Mouse (Mus musculus) retina, embryonic 14.5 days (tissue): Measurements from ENCODE around the gene Nrxn3.
A peak's percentile ranks its signal among the peaks of the same experiment; 100 is the strongest.

Experiments used
- DNase-seq: peaks from one replicate; pipeline ENCODE4 v3.0.0-alpha.2; 2015; ENCODE audit warnings: low spot score

The Nrxn3 gene

DNA sequence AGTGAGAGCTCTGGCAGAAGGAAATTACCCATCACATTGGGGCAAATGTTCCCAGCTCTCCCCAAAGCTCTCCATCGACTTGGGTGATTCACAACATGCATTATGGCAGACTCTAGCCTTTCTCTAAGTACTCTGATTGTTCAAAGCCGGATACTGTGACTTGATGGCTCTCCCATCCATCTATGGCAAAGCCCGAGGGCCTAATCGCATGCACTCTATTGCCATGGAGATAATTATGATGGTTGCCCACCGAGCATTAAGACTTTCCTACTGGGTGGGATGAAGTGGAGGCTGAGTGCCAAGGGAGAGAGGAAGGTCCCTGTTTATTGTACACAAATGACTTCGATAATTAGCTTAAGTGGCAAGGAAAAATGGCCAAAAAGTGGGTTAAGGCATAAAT is 793.4 kb downstream of the Nrxn3 start:
- no peak for DNase-seq

DNA sequence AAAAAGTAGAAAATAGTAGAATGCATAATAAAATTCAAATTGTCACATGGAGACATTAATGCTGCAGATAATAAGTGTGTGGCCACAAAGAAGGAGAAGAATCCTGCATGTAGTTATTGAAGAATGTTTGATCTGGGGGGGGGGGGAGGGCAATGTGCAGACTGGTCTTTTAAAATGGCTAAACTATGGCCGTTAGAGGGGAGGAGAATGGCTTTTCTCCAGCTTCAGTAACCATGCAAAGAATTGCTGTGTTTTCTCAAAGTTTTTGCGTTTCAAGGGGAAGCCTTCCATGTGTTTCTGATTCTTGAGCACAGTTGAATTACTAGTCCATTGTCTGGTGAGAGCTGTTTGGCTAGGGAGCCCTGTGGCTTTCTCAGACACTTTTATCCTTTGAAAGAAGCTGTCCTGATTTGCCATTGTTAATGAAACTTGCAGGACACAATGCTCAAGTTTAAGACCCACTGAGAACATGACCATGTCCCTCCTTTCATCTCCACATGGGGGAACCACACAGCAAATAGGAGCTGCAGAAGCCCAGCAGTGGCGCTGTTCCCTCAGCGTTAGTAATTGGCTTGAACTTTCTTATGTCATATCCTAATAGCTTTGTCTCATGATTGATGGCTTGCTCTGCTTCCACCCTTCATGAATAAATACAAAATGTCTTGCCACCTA is 808.1 kb downstream of the Nrxn3 start:
- DNase-seq, result peak; percentile 70

DNA sequence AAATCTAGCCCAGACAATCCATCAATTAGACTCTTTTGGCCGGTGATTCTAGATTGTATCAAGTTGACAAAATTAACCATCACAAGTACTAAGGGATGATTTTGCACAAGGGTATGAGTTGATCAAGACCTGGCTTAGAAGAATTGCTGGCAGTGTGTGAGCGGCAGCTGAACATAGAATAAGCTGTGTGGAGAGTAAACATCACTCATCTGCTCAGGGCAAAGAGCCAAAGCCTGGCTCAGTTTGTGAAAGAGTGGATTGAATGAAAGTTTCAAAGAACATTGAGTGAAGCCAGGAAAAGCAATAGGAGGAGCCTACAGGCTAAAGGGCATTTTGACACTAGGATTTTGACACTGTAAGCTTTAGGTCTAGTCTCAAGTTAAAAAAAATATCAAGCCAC is 828.6 kb downstream of the Nrxn3 start:
- DNase-seq, result no peak

- peak; percentile 44 for DNase-seq
Observed at GRCm38 (mm10) chr12:89553223-89553880, 830.7 kb downstream of the Nrxn3 start.

GRCm38 (mm10) chr12:89554171-89554570 is 831.5 kb downstream of the Nrxn3 start:
- no peak for DNase-seq

DNA sequence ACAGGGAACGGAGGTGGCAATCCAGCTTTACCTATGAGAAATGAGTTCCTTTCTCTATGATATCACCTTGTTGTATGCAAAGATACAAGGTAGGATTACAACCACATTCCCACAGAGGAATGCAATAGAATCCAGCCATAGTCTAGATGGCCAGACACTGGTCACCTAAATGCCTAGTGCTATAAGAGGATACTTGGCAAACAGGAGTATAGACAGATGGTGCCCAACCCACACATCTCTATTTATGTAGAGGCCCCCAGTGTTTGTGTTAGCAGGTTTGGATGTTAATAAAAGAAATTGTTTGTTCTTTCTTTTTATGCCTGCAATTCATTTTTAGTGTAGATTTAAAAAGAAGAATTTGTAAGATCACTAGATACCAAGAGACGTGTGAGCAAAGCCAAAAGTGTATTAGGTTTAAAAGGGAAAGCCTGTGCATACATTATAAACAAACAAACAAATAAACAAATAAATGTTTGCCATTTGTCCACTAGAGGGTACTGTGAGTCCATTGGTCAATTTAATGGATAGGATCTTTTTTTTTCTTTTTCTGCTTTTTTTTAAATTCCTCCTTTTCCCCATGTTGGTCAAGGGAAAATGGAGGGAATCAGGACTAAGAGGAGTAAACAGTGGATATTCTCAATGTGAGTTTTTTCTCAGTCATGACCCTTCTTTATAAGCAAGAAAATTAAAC is 832.2 kb downstream of the Nrxn3 start:
- DNase-seq, result peak; percentile 41

- DNase-seq, result no peak
Observed at GRCm38 (mm10) chr12:89558921-89559320, 836.2 kb downstream of the Nrxn3 start.

DNA sequence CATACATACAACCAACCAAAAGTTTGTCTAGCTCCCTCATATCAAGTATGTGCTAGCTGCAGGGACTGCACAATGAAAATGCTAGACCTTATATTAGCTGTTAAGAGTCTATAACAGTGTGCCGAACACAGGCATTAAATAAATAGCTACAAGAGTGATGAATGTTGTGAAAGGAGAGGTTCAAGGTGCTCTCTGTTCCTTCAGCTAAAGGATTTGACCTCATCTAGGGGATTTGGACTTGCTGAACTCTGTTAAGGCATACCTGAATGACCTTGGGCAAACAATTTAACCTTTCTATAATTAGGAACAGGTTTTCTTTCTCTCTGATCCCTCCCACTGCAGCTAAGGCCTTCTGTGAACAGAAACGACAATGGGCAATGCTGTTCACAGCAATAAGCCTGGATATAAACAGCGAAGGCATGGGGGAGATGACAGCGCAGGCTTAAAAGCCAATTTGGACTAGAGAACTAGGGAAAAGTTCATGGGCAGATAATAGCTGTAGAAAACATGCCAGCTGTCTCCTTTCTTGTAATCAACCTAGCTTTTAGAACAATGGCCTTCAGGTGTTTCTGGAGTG is 839.4 kb downstream of the Nrxn3 start:
- DNase-seq, result no peak

DNA sequence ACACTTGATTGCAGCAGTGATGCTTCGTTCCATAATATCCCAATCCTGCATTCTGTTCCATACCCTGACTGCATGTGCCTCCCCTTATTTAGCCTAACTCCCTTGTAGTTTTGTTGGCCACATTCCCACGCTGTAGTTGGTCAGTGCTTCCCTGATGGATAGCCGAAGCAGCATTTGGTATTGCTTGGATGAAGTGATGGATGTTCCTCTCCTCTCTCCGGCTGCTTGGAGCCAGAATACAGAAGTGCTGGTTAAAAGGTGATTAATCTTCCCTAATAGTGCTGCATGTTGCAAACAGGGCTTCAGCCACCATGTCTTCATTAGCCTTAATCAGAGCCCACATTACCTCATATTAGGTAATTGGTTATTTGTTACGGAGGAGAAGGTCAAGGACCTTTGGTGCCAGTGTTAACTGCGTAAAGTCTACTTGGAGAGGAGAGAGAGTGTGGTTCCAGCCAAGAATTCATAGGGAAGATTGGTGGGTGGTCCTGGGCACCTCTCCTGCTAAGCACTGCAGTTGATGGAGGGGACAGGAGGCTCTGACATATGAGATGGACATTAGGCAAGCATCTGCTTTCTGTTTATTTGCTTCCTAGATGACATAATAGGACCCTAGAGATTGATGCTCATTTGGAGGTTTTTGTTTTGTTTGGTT is 846.2 kb downstream of the Nrxn3 start:
- DNase-seq, result no peak

DNA sequence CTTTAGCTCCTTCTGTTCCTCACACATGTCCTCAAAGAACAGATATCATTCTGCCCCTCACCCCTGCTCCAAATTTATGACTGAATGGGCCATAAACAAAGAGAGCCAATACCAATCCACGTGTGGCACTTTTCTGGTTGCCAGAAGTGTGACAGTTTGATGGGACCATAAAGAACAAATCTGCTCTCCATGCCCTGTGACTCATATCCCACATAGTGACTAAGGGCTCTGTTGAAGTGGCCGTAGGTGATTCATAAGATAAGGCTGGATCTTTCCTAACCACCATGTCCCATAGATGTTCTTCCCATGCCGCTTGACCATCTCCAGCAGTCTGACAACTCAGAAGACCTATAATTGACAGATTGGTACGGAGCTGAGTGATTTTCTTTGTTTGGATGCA is 869.8 kb downstream of the Nrxn3 start:
- DNase-seq, result no peak

DNA sequence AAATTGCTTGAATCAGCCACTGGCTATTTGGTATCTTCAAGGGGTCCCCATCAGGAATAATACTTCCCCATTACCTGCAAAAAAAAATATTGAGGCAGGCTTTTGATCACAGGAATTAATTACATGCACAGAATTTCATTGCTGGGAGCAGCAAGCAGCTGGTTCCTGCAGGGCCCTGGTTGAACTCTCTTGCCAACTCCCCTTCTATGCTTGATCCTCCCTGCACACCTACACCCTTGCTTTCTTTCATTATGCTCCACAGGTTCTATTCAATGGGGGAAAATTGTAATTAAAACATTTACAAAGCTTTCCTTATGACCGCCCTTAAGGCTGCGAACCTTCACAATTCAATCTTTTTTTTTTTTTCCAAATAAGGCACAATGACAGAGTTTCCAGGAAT is 891.0 kb downstream of the Nrxn3 start:
- DNase-seq, result no peak

DNA sequence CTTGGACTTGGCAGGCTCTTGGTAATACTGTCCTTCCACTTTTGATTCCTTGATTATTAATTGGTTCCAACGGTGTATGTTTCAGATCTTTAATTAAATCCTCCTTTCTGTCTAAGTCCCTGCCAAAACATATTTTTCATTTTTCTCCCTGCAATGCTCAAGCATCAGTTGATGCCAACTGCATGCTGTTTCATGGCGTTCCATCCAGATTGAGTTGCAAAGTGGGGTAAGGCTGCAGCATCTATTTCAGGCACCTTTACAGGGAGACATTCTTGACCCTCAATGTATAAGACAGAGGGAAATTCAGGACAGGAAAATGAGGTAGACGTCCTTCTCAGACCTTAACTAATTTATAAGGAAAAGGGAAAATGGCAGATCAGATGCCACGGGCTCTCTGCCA is 903.1 kb downstream of the Nrxn3 start:
- DNase-seq, result no peak

DNA sequence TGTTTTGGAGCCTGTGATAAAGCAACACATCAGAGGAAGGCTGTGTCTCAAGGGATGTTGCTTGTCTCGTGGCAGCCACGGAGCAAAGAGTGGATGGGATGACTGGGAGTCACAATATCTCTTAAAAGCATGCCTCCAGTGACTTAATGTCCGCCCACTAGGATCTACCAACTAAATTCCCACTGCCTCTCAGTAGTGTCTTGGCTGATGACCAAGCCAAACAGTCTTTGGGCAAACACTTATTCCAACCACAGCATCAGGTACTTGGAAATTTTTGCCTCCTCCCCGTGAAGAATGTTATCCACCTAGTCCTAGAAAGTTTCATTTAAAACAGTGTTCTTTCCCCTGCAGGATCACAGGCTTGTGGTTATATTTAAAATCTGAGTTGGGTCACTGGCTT is 917.4 kb downstream of the Nrxn3 start:
- no peak for DNase-seq

DNA sequence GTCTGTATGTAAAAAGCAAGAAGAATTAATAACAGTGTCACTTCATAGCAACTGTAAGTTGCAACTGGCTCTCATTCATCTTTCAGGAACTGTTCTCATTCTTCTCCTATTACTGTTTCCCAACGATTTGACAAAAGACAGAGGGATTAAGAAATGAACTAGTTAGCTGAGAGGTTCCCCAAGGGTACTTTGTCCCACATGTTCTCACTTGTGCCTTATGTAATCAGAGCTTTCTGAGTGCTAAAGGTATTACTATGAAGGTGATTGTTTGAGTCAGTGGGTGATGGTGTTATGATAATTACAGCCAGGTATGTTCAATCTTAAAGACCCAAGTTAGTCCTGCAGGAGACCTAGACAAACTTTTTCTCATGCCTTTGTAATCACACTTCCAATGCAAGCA is 918.8 kb downstream of the Nrxn3 start:
- DNase-seq, result no peak

DNA sequence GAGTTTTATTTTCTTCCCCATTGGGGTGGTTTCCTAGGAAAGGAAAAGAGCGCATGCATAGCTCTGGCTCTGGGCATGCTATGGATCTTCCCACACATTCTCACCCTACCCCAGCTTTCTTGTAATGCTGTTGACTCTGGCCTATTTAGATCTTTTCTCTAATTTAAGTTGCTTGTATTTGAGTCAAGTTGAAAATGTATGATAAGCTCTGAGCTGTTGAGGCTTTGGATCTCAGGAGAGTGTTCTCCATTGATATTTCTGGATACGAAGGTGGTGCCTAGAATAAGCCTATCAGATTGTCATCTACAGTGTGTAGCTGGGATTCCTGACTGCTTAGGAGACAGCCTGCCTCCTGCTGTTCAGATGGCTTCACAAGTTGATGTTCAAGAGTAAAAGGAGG is 930.5 kb downstream of the Nrxn3 start:
- no peak for DNase-seq

GRCm38 (mm10) chr12:89661219-89661618 is 938.5 kb downstream of the Nrxn3 start:
- no peak for DNase-seq

- no peak for DNase-seq
Observed at GRCm38 (mm10) chr12:89668856-89669255, 946.2 kb downstream of the Nrxn3 start.

DNA sequence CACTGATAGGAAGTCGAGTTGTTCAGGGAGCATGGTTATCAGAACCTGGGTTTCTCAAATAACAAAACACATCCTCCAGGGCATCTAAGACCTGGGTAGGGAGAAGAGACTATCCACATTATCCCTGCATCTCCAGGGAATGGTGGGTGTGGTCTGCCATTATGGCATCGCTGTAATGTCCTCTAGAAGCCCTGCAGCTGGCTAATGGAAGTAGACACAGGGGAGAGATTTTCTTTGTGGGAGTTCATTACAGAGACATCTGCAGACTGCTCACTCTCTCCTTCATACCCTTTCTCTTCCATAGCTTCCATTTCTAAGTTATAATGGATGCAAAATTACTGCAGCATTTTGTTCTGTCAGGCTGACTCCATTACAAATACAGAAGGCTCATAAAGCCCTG is 950.1 kb downstream of the Nrxn3 start:
- peak; percentile 11 for DNase-seq

GRCm38 (mm10) chr12:89685633-89686032 is 963.0 kb downstream of the Nrxn3 start:
- no peak for DNase-seq

- DNase-seq, result no peak
Observed at GRCm38 (mm10) chr12:89689086-89689485, 966.4 kb downstream of the Nrxn3 start.

DNA sequence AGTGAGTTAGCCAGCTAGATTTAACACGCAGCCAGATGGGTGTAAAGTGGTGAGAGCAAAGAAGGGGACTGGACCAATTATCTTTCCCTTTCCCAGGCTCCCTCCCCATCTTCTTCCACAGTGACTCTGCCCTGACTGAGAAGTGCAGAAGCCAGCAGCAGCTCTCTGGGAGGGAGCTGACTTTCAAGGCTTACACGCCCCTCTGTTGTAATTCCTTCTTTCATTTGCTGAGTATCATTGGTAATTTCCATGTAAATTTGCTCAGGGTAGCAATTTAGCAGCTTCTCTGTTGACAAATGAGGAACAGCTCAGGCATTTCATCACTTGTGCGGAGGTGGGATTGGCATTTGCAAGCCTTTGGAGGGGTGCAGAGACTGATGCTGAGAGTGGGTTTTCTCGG is 976.8 kb downstream of the Nrxn3 start:
- peak; percentile 3 for DNase-seq

GRCm38 (mm10) chr12:89700937-89701458 is 978.3 kb downstream of the Nrxn3 start:
- no peak for DNase-seq
